Mouse (Mus musculus) subcutaneous adipose tissue, adult 2 months (tissue): Measurements from ENCODE around the gene Tppp. TPM values are rescaled to one million over a fixed set of nuclear protein-coding genes. Genes with fewer than 3 reads are reported as not detected.

ENCODE experiments used
- polyA plus RNA-seq: library from polyadenylated mRNA; depleted of rRNA; stranded (reverse); fragments of >200 nt; gene quantifications from 2 replicates; pipeline ENCODE4 v1.2.3, GENCODE M21; 2012; ENCODE audit warnings: low replicate concordance; rRNA removed

The Tppp gene
- 24.8 and 50.3 TPM in 2 replicates for polyA plus RNA-seq

GRCm38 (mm10) chr13:74008948-74009718 lies at the start of gene Tppp:
Gene Tppp, plus strand, starts transcription at chr13:74009407.

DNA sequence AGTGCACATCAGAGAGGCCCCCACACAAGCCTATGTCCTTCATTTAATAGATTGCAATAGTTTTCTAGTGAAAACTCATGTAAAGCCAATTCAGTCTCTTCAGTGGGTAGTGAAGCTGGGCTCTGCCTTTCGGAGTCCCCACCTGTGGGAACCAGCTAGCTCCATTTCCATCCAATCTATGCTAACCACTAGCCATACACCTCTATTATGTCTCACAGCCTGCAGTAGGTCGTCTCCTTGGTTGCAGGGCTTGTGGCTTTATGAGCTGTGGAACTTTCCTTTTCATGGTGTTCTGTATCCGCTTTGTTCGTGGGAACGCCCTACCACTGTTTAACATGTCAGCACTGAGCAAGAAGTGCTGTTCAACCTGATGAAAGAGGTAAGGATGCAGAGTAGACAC lies 45.7 kb upstream of the Tppp start, which contains the start of gene Zdhhc11:
Gene Zdhhc11, plus strand, starts transcription at position 301 of the 400 bp plus-strand sequence.

GRCm38 (mm10) chr13:74061613-74062377 lies 52.6 kb downstream of the Tppp start, which contains the start of gene Cep72:
Gene Cep72, minus strand, starts transcription at chr13:74062299.

Other genes with a start within 250 kb of the Tppp start
- gene Nkd2, start 161.8 kb upstream of the Tppp start, polyA plus RNA-seq: 2.1 and 33.3 TPM in 2 replicates
- 0.60 and 2.1 TPM in 2 replicates for gene Trip13, start 71.6 kb upstream of the Tppp start, polyA plus RNA-seq
- 34.3 and 46.1 TPM in 2 replicates for gene Brd9, start 71.6 kb upstream of the Tppp start, polyA plus RNA-seq
- not detected in 2 replicates for gene Zdhhc11, start 45.6 kb upstream of the Tppp start, polyA plus RNA-seq
- gene Cep72, start 52.9 kb downstream of the Tppp start, polyA plus RNA-seq: 2.2 and 3.1 TPM in 2 replicates
- 0.06 TPM in 1 of 2 replicates, not detected in the other for gene Slc9a3, start 112.0 kb downstream of the Tppp start, polyA plus RNA-seq
- 40.1 and 49.6 TPM in 2 replicates for gene Exoc3, start 199.3 kb downstream of the Tppp start, polyA plus RNA-seq